Mouse (Mus musculus) thymus, postnatal 4 days (tissue): Measurements from ENCODE around the gene Ptprq.

Experiments
- DNase-seq: peaks from one replicate; pipeline ENCODE4 v3.0.0; 2021

The Ptprq gene

DNA sequence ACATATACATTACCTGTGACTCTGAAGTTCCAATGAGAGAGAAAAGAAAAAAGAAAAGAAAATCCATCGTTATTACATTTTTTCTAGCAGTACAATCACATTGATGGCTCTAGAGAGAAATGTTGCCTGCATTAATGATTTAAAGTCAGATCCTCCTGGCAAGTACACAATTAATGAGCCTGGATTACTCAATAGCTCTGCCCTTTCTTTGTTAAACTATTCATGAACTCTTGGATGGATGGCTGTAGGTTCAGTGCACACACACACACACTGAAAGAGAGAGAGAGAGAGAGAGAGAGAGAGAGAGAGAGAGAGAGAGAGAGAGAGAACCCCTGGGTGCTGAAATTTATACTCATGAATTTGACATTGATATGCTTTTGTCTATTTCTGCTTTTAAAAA is at the start of gene Ptprq:
Gene Ptprq, minus strand, starts transcription at position 246 of the 400 bp plus-strand sequence.
- no peak for DNase-seq

GRCm38 (mm10) chr10:107759624-107760023 is 39.8 kb upstream of the Ptprq start:
- no peak for DNase-seq

GRCm38 (mm10) chr10:107753471-107753870 is 33.6 kb upstream of the Ptprq start:
- DNase-seq, result no peak

- DNase-seq, result no peak
These were observed 32.7 kb upstream of the Ptprq start for GRCm38 (mm10) chr10:107752351-107753143.

DNA sequence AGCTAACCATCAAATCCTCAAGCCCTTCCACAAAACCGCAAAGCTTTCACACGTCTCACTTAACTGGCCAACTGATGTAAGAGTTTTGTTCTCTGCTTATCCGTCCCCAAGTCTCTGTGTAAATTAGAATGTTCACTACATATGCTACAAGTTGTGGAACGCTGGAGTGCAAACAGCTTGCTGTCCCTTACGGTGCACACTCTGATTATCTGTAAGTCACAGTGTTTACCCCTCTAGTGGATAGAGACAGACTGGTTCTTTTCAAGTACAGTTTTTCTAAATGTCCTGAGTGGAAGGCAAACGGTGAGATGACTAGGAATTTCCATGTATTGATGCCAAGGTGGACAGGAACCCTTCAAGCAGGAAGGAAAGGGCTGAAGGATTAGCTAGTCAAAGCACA is 32.1 kb upstream of the Ptprq start:
- DNase-seq, result no peak

- no peak for DNase-seq
These were observed 27.7 kb upstream of the Ptprq start for GRCm38 (mm10) chr10:107747566-107747965.

DNA sequence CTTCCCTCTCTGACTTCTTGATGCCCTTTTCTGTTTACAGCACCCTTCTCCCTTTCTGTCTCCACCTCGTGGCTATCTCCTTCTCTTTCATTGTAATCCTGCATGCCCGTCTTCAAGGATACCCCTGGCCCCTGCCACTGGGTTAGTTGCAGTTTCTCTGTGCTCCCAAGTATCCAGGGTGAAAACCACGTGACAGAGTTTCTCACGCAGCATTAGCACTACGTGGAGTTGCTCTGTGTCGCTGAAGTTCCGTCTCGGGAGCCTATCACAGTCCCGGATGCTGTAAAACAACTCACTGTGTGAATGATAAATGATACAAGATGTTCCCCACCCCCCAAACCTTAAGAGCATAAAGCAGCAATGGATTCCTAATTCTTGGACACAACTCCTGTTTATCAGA is 26.9 kb upstream of the Ptprq start:
- DNase-seq, result no peak

DNA sequence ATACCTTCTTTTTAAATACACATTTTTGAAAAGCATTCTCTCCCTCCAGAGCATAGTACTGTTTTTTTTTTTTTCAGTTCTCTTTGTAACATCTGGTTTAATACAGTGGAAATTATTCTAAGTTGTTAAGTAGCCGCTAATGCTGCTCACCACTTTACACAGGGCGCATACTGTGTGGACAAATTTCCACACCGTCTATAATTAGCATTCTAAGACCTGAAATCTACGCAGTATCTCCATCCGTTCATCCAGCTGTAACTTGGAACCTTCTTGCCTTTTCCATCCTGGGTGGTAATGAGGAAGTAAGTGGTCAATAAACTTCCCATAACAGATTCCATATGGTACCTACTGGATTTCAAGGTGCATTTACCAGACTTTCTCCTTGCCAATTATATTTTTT is 20.0 kb upstream of the Ptprq start:
- no peak for DNase-seq

- no peak for DNase-seq
These were observed 17.9 kb upstream of the Ptprq start for GRCm38 (mm10) chr10:107737743-107738142.

DNA sequence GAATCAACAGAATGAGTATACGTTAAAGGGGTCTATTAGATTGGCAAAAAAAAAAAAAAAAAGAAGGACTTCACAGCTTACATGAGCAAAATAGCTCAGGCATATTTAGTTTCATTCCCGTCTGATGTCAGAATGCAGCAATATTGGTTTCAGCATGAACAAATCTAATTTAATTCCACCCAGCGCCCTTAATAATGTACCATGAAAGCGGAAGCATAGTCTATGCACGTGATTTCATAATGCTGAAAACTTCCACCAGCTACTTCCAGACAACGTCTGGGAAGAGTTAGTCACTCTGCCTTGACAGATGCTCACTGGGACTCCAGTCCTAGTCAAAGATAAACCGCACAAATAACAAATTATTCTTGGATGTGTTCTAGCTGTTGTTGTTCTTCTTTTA is 15.6 kb upstream of the Ptprq start:
- no peak for DNase-seq

- DNase-seq, result no peak
These were observed 14.5 kb upstream of the Ptprq start for GRCm38 (mm10) chr10:107734327-107734726.

- DNase-seq, result no peak
These were observed 5.8 kb upstream of the Ptprq start for GRCm38 (mm10) chr10:107725631-107726030.

DNA sequence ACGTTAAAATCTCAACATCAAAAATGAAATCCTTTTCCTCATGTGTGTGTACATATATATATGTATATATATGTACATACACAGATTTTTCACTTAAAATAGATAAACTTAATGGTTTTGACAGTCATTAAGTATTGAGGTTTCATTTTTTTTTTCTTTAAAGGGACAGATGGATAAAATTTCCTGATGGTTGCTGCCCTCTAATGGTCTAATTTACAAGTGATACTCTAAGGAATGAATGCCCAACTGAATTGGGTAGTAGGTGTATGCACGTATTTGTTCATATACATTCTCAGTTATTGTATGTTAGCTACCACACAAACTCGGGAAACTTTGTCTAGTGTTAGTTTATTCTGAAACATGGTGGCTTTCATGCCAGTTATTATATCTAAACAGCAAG is 15.4 kb downstream of the Ptprq start:
- DNase-seq, result no peak

DNA sequence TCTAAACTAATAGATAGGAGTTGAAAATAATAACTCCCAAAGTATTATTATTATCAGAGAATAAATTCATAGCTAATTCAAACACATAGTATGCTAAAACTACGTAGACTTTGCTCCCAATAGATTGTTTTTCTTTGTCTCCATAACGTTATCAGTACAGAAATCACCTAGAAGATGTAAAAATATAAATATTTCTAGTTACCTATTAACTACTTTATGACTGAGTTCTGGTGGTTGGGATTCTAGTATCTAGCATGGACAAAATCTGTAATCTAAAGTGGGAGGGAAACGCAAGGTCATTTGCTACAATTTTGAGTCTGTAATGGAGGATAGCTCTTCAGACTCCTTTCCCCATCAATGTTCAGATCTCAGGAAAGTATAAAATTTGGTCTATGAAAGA is 18.9 kb downstream of the Ptprq start:
- DNase-seq, result no peak

GRCm38 (mm10) chr10:107698716-107699115 is 21.1 kb downstream of the Ptprq start:
- DNase-seq, result no peak

DNA sequence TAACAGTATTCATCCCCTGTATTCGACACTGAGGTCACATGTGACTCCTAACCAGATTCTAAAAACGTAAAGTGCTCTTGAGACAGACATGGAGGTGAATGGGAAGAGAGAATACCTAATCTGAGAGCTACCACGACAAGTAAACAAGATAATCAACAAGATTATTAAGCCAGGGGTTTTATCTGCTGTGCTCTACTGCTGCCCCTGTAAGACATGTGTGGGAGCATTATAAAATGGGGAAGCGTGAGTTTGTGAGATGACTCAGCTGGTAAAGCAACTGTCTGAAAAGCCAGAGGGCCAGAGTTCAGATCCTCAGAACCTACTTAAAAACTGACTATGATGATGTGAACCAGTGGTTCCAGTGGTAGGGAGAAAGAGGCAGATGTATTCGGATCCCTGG is 22.7 kb downstream of the Ptprq start:
- no peak for DNase-seq

DNA sequence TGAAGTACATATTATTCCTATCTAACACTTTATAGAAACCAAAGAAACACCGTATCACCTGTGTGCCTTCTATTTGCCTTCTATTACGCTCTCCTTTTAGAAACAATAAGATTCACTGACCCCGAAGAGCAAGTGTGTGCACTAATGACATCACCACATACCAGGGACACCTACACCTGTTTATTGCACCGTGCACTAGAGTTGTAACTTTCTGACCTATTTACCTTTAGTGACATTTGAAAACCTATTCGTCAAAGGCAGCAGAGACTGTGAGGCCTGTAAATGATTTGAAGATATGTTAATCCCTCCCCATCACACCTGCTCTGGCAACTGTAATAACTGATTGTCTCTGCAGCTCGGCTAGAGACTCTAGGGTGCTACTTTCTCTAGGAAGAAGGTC is 32.5 kb downstream of the Ptprq start:
- no peak for DNase-seq

GRCm38 (mm10) chr10:107675994-107676393 is 43.9 kb downstream of the Ptprq start:
- DNase-seq, result no peak

DNA sequence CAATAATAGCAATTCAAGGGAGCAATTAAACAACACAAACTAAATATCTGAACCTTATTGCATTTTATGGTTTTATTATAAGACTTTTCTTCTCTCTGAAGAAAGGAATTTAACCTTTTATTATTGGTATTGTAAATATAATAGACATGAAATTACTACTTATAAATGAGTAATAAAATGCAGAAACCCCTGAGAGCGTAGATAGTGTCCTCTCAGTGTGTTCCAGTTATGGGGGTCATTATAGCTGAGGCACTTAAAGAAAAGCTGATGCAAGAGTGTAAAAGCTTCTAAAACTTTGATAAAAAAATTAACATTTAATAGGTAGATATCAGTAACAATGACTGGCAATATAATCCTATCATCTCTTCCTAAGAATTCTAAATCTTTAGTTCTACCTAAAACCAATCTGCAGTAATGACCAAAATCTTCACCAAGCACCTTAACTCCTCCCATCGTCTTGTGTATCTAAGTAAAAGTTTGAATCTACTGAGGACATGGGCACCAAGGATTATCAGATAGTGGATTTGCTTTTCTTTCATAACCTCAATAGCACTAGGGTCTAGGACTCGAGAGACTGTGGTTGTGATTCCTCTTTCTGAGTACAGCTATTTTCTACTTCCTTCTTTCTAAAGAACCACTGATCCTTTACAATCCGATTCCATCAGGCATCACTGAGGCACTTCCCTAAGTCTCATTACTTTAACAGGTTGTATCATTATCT is 51.3 kb downstream of the Ptprq start:
- DNase-seq, result no peak

GRCm38 (mm10) chr10:107662372-107663065 is 57.3 kb downstream of the Ptprq start:
- DNase-seq, result no peak

DNA sequence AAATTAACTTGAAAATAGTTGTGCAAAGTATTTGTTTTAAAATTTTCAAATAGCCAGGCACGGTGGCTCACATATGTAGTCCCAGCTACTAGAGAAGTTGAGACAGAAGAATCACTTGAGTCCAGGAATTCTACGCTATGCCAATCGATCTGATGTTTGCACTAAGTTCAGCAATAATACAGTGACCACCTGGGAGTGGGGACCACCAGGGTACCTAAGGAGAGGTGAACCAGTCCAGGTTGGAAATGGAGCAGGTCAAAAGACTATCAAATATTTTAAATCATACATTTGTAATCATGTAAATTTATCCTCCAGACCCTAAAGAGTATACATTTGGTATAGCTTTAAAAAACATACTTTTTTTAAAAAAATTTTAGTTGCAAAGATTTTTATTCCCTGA is 57.9 kb downstream of the Ptprq start:
- no peak for DNase-seq

DNA sequence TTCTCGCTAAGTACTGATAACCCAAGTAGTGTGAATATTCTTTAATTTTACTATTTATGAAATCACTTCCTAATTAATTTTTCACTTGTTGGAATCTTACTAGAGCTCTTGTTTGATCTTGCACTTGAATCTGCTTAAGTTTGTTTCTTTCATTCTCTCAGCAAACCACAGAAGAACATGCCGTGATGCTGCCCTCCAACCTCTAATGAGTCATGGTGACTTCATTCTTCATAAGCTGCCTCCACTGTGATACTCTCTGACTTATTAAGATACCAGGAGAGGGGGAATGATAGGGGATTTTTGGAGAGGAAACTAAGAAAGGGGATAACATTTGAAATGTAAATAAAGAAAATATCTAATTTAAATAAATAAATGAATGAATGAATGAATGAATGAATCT is 60.7 kb downstream of the Ptprq start:
- DNase-seq, result no peak

GRCm38 (mm10) chr10:107649687-107650086 is 70.2 kb downstream of the Ptprq start:
- DNase-seq, result no peak

DNA sequence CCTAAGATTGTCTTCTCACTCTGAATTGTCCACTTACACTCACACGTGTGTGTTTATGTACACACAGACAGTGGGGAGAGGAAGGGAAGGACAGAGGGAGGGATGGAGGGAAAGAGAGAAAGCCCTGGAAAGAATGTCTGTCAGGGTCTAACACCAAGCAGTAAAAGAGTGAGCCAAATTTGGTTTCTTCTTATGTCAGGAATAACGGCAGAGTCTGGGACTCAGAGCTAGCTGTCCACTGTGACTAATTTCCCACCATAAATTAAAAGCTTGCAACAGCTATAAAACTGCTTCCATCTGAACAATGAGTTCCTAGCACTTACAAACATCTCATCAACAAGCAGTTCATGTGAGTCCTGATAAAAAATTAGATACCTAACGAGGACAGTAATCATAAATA is 91.7 kb downstream of the Ptprq start:
- no peak for DNase-seq
